11 mouse cellular contexts compared by ENCODE assay signal in the genomic region with DNA sequence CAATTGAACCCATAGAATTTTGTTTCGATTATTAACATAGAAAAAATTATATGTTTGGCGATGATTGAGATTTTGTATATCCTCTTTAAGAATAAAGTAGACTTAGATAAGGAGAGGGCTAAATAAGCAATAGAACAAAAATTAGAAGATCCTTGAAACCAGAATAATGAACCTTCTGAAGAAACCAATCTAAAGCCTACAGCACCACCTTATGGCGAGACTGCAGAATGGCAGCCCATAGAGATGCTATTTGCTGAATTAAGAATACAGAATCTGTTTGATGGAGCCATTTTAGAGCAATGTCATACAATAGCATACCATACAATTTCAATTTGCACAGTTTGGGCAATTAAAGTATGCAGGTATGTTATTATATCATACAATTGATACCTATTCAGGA. TPM values are rescaled to one million over a fixed set of nuclear protein-coding genes. Genes with fewer than 3 reads are reported as not detected.
DNase-seq lines count a peak whose midpoint lies in the region; ATAC-seq and TF ChIP-seq lines count a peak whose summit lies in the region.
"Had no signal": no experiment of that assay in that cellular context is flagged by ENCODE, and none has a peak within 500 bp of the region (broad histone marks: within the 10 kb centered on the region; RNA-seq: fewer than 3 reads in every experiment).

No protein-coding gene starts in this region.

- no peak overlapping the region for H3K27ac ChIP-seq in liver, postnatal 0 days (ENCODE audit: low read depth)
- no peak overlapping the region for H3K27ac ChIP-seq in liver, embryonic 12.5 days
- no peak overlapping the region for H3K27ac ChIP-seq in midbrain, postnatal 0 days (ENCODE audit: low read depth, low read length)

- TF ChIP-seq CTCF in liver, postnatal 0 days (IDR thresholded peaks at IDR 0.05; ENCODE audit: low read depth): peak; percentile 71
- peak; percentile 79 for TF ChIP-seq CTCF in midbrain, postnatal 0 days (IDR thresholded peaks at IDR 0.05)

- no peaks in the 10 kb centered on the region for H3K9me3 ChIP-seq in liver, postnatal 0 days (ENCODE audit: low read length)
- no peaks in the 10 kb centered on the region for H3K9me3 ChIP-seq in liver, embryonic 12.5 days (replicated peaks)
- H3K9me3 ChIP-seq in midbrain, postnatal 0 days (ENCODE audit: low read length): no peaks in the 10 kb centered on the region

- H3K4me1 ChIP-seq in liver, postnatal 0 days (ENCODE audit: insufficient read depth): no peaks in the 10 kb centered on the region
- H3K4me1 ChIP-seq in liver, embryonic 12.5 days: no peaks in the 10 kb centered on the region
- no peaks in the 10 kb centered on the region for H3K4me1 ChIP-seq in midbrain, postnatal 0 days (ENCODE audit: insufficient read depth, low read length)

- no peak for TF ChIP-seq EP300 in liver, postnatal 0 days (IDR thresholded peaks at IDR 0.05; ENCODE audit: low read depth)

- WGBS in liver, postnatal 0 days (ENCODE audit: insufficient replicate concordance): 46% methylated on average over 3 of the region's 3 CpGs
- 31% methylated on average over 3 of the region's 3 CpGs for WGBS in liver, embryonic 12.5 days (ENCODE audit: insufficient replicate concordance)
- WGBS in midbrain, postnatal 0 days: 49% methylated on average over 3 of the region's 3 CpGs

- no peak overlapping the region for H3K4me3 ChIP-seq in liver, postnatal 0 days (ENCODE audit: low read depth, low read length)
- H3K4me3 ChIP-seq in liver, embryonic 12.5 days: no peak overlapping the region
- H3K4me3 ChIP-seq in midbrain, postnatal 0 days (ENCODE audit: low read depth, low read length): no peak overlapping the region

- H3K4me2 ChIP-seq in liver, postnatal 0 days (ENCODE audit: low read depth, low read length): no peak overlapping the region
- no peak overlapping the region for H3K4me2 ChIP-seq in liver, embryonic 12.5 days
- H3K4me2 ChIP-seq in midbrain, postnatal 0 days (ENCODE audit: low read depth, low read length, poor library complexity, severe bottlenecking): no peak overlapping the region

- DNase-seq in cerebellum, postnatal 10 days: peak; percentile 30 to 49
- DNase-seq in cerebellum, adult 9-11 months: no peak
- DNase-seq in liver, postnatal 0 days: no peak
- DNase-seq in brain, embryonic 18.5 days (ENCODE audit: low read depth, low spot score): peak; percentile 14
- peak; percentile 71 for DNase-seq in midbrain, postnatal 0 days (ENCODE audit: low spot score)
- no peak for DNase-seq in cerebellum, adult 11 months
- DNase-seq in ovary, adult 18-20 months (ENCODE audit: low spot score): no peak

- H3K27me3 ChIP-seq in liver, postnatal 0 days (ENCODE audit: insufficient read depth, low read length): no peaks in the 10 kb centered on the region
- no peaks in the 10 kb centered on the region; the same call in 1 of the 2 replicates for H3K27me3 ChIP-seq in liver, embryonic 12.5 days (replicated peaks)
- no peaks in the 10 kb centered on the region for H3K27me3 ChIP-seq in midbrain, postnatal 0 days (ENCODE audit: insufficient read depth, low read length)

- no peak for ATAC-seq in liver, postnatal 0 days
- ATAC-seq in liver, embryonic 12.5 days: no peak
- ATAC-seq in midbrain, postnatal 0 days (ENCODE audit: low FRiP score): no peak

- no peaks in the 10 kb centered on the region for H3K36me3 ChIP-seq in liver, postnatal 0 days (replicated peaks; ENCODE audit: insufficient read depth, low read length)
- H3K36me3 ChIP-seq in liver, embryonic 12.5 days: no peaks in the 10 kb centered on the region
- no peaks in the 10 kb centered on the region for H3K36me3 ChIP-seq in midbrain, postnatal 0 days (ENCODE audit: insufficient read depth, low read length)

- H3K9ac ChIP-seq in liver, postnatal 0 days (replicated peaks): no peak overlapping the region
- H3K9ac ChIP-seq in liver, embryonic 12.5 days: no peak overlapping the region
- H3K9ac ChIP-seq in midbrain, postnatal 0 days (replicated peaks; ENCODE audit: low read length, poor library complexity, severe bottlenecking): no peak overlapping the region

RNA-seq across cellular contexts. Expression of a gene that starts 4.3 kb away (rescaled TPM):
- not detected in 2 replicates for polyA plus RNA-seq in liver, postnatal 0 days (2015; fragmentation: Nextera tagmentation; extraction: Ambion mirVana)
- not detected in 2 replicates for polyA plus RNA-seq in liver, embryonic 12.5 days (2016; fragmentation: Nextera tagmentation; extraction: Ambion mirVana)
- total RNA-seq in midbrain, postnatal 0 days (2014; rRNA removed): not detected in 2 replicates
- polyA plus RNA-seq in midbrain, postnatal 0 days (2015; fragmentation: Nextera tagmentation; extraction: Ambion mirVana): not detected in 2 replicates
- total RNA-seq: layer of hippocampus, postnatal 25 days had no signal
- polyA plus RNA-seq: C2C12; heart, embryonic 16.5 days had no signal

RNA-seq across cellular contexts. Expression of a gene that starts 6.0 kb away (rescaled TPM):
- not detected in 2 replicates for polyA plus RNA-seq in liver, postnatal 0 days (2015; fragmentation: Nextera tagmentation; extraction: Ambion mirVana)
- polyA plus RNA-seq in liver, embryonic 12.5 days (2016; fragmentation: Nextera tagmentation; extraction: Ambion mirVana): not detected in 2 replicates
- total RNA-seq in midbrain, postnatal 0 days (2014; rRNA removed): not detected in 2 replicates
- polyA plus RNA-seq in midbrain, postnatal 0 days (2015; fragmentation: Nextera tagmentation; extraction: Ambion mirVana): not detected in 2 replicates
- total RNA-seq: layer of hippocampus, postnatal 25 days had no signal
- polyA plus RNA-seq: C2C12; heart, embryonic 16.5 days had no signal

RNA-seq across cellular contexts. Expression of a gene that starts 12.9 kb away (rescaled TPM):
- polyA plus RNA-seq in liver, postnatal 0 days (2015; fragmentation: Nextera tagmentation; extraction: Ambion mirVana): not detected in 2 replicates
- polyA plus RNA-seq in liver, embryonic 12.5 days (2016; fragmentation: Nextera tagmentation; extraction: Ambion mirVana): not detected in 2 replicates
- not detected in 2 replicates for total RNA-seq in midbrain, postnatal 0 days (2014; rRNA removed)
- not detected in 2 replicates for polyA plus RNA-seq in midbrain, postnatal 0 days (2015; fragmentation: Nextera tagmentation; extraction: Ambion mirVana)
- total RNA-seq: layer of hippocampus, postnatal 25 days had no signal
- polyA plus RNA-seq: C2C12; heart, embryonic 16.5 days had no signal

RNA-seq across cellular contexts. Expression of a gene that starts 20.4 kb away (rescaled TPM):
- polyA plus RNA-seq in liver, postnatal 0 days (2015; fragmentation: Nextera tagmentation; extraction: Ambion mirVana): not detected in 2 replicates
- polyA plus RNA-seq in liver, embryonic 12.5 days (2016; fragmentation: Nextera tagmentation; extraction: Ambion mirVana): not detected in 2 replicates
- total RNA-seq in midbrain, postnatal 0 days (2014; rRNA removed): not detected in 2 replicates
- not detected in 2 replicates for polyA plus RNA-seq in midbrain, postnatal 0 days (2015; fragmentation: Nextera tagmentation; extraction: Ambion mirVana)
- total RNA-seq: layer of hippocampus, postnatal 25 days had no signal
- polyA plus RNA-seq: C2C12; heart, embryonic 16.5 days had no signal

RNA-seq across cellular contexts. Expression of a gene that starts 25.4 kb away (rescaled TPM):
- not detected in 2 replicates for polyA plus RNA-seq in liver, postnatal 0 days (2015; fragmentation: Nextera tagmentation; extraction: Ambion mirVana)
- polyA plus RNA-seq in liver, embryonic 12.5 days (2016; fragmentation: Nextera tagmentation; extraction: Ambion mirVana): not detected in 2 replicates
- not detected in 2 replicates for total RNA-seq in midbrain, postnatal 0 days (2014; rRNA removed)
- not detected in 2 replicates for polyA plus RNA-seq in midbrain, postnatal 0 days (2015; fragmentation: Nextera tagmentation; extraction: Ambion mirVana)
- total RNA-seq: layer of hippocampus, postnatal 25 days had no signal
- polyA plus RNA-seq: C2C12; heart, embryonic 16.5 days had no signal

Comparison
In these comparisons a context has a peak if more than half of its experiments do, and no peak if none do; other contexts are left out.
1. DNase-seq: peak in cerebellum, postnatal 10 days (2 of 2), brain, embryonic 18.5 days (single experiment) and midbrain, postnatal 0 days (single experiment); none in cerebellum, adult 9-11 months (single experiment), liver, postnatal 0 days (single experiment), cerebellum, adult 11 months (single experiment) and ovary, adult 18-20 months (single experiment).